Mouse (Mus musculus) midbrain, embryonic 11.5 days (tissue): ENCODE data around the gene Gm3411. TPM values are rescaled to one million over a fixed set of nuclear protein-coding genes. Genes with fewer than 3 reads are reported as not detected.
"Not testable (repeated sequence)": the region's sequence is repeated elsewhere in the genome, so short reads cannot be mapped to it uniquely, and the experiment has no call there.

ENCODE experiments used
- ATAC-seq: fragments of 200-750 bp; cut with Nextera tagmentation; 2 replicates; pipeline ENCODE4 v1.8.0; 2017; ENCODE audit warnings: moderate TSS enrichment, moderate library complexity; ENCODE audit not compliant: low FRiP score
- DNase-seq: peaks from one replicate; pipeline ENCODE4 v3.0.0; 2015; ENCODE audit warnings: low spot score; ENCODE audit errors: missing footprints
- H3K27ac ChIP-seq: fragments of 300-500 bp; sonication (generic); 2 replicates; pipeline ENCODE4 v1.5.1; 2014; ENCODE audit warnings: low read depth, low read length
- H3K27me3 ChIP-seq: fragments of 300-500 bp; sonication (generic); 2 replicates; pipeline ENCODE4 v1.6.1; 2014; ENCODE audit warnings: mild to moderate bottlenecking, low read length, moderate library complexity, mixed read lengths; ENCODE audit not compliant: control insufficient read depth, insufficient read depth
- H3K36me3 ChIP-seq: fragments of 300-500 bp; sonication (generic); 2 replicates; pipeline ENCODE4 v1.6.1; 2014; ENCODE audit warnings: mild to moderate bottlenecking, low read length, moderate library complexity, mixed read lengths; ENCODE audit not compliant: control insufficient read depth, insufficient read depth
- H3K4me1 ChIP-seq: fragments of 300-500 bp; sonication (generic); 2 replicates; pipeline ENCODE4 v1.6.1; 2014; ENCODE audit warnings: low read length; ENCODE audit not compliant: control insufficient read depth, insufficient read depth
- H3K4me2 ChIP-seq: fragments of 300-500 bp; sonication (generic); 2 replicates; pipeline ENCODE4 v1.6.1; 2014; ENCODE audit warnings: mild to moderate bottlenecking, moderate library complexity
- H3K4me3 ChIP-seq: fragments of 300-500 bp; sonication (generic); 2 replicates; pipeline ENCODE4 v1.5.1; 2014; ENCODE audit warnings: low read depth, low read length
- H3K9ac ChIP-seq: fragments of 300-500 bp; sonication (generic); 2 replicates; pipeline ENCODE4 v1.6.1; 2014; ENCODE audit warnings: low read length
- H3K9me3 ChIP-seq: fragments of 300-500 bp; sonication (generic); 2 replicates; pipeline ENCODE4 v1.6.1; 2016; ENCODE audit warnings: low read length; ENCODE audit not compliant: control insufficient read depth
- WGBS: fragments of 180-500 bp; shearing (Covaris S2); extraction: QIAGEN DNeasy Blood & Tissue Kit; methylation state at CpG from one replicate; pipeline ENCODE4 v1.1.7; 2014; 5-methylcytosine and 5-hydroxymethylcytosine counted together
- polyA plus RNA-seq: library from polyadenylated mRNA; unstranded; fragments of >200 nt; fragmentation: Nextera tagmentation; extraction: Ambion mirVana; gene quantifications from 2 replicates; pipeline ENCODE4 v1.2.1, GENCODE M21; 2014

Gene Gm3411
- 1.2 and 2.0 TPM in 2 replicates for polyA plus RNA-seq

GRCm38 (mm10) chr14:6286931-6287715, at the start of gene Gm3411:
Gene Gm3411 (minus strand): TSS chr14:6287250.
- not testable (repeated sequence) for H3K4me1 ChIP-seq, H3K27ac ChIP-seq, H3K9me3 ChIP-seq, H3K36me3 ChIP-seq, ATAC-seq, H3K27me3 ChIP-seq
- Histone ChIP-seq H3K4me3 (peak within 1 kb of the TSS; percentile 41), H3K4me2 (peak within 1 kb of the TSS; percentile 54), H3K9ac (peak within 1 kb of the TSS; percentile 58)
- peak; percentile 92 for DNase-seq
- WGBS, result under 1% methylated on average over 50 of the region's 57 CpGs

DNA sequence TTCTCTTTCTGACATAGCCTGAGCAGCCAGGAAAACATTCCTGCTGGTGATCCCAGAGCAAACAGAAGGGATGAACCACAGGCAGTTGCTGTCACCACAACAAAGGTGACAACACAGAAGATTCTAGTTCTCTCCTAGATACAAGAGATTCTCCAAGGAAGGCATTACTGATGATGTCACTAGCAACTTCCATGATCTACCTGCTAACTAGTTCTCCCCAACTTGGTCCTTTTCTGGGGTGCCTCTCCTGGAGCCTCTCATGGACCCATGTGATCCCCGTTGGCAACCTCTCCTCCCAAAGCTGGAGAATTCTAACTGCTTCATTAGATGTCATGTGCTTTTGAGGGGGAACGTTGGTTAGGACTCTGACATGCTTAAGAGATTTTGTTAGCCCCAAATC, 17.7 kb upstream of the Gm3411 start, which contains the start of gene Gm21103:
Gm21103 (minus strand) TSS at position 101 of the 400 bp plus-strand sequence.
- H3K27me3 ChIP-seq, H3K27ac ChIP-seq, ATAC-seq, H3K9ac ChIP-seq, H3K9me3 ChIP-seq, H3K4me1 ChIP-seq, H3K4me2 ChIP-seq, H3K36me3 ChIP-seq, H3K4me3 ChIP-seq, DNase-seq: not testable (repeated sequence)
- WGBS, result 81% methylated on average over 2 of the region's 2 CpGs

GRCm38 (mm10) chr14:6219192-6219591, 67.9 kb downstream of the Gm3411 start, which contains the start of gene Gm21560:
Gene Gm21560 (minus strand): TSS chr14:6219292.
- not testable (repeated sequence) for H3K4me1 ChIP-seq, DNase-seq, H3K9me3 ChIP-seq, H3K27me3 ChIP-seq, H3K27ac ChIP-seq, H3K9ac ChIP-seq, H3K4me3 ChIP-seq, H3K4me2 ChIP-seq, H3K36me3 ChIP-seq, ATAC-seq
- WGBS, result 65% methylated on average over 1 of the region's 2 CpGs

Other genes with a start within 250 kb of the Gm3411 start
- gene Gm6337, start 229.0 kb downstream of the Gm3411 start, polyA plus RNA-seq, result not detected in 2 replicates
- gene Gm8206, start 193.3 kb downstream of the Gm3411 start, polyA plus RNA-seq, result 0.72 and 1.8 TPM in 2 replicates
- 1.7 and 2.5 TPM in 2 replicates for gene Gm3468, start 178.6 kb downstream of the Gm3411 start, polyA plus RNA-seq
- not detected in 2 replicates for gene Gm3476, start 161.4 kb downstream of the Gm3411 start, polyA plus RNA-seq
- not detected in 2 replicates for gene Gm21560, start 68.0 kb downstream of the Gm3411 start, polyA plus RNA-seq
- gene Gm21103, start 17.6 kb upstream of the Gm3411 start, polyA plus RNA-seq, result not detected in 2 replicates
- not detected in 2 replicates for gene Gm3618, start 56.4 kb upstream of the Gm3411 start, polyA plus RNA-seq
- not detected in 2 replicates for gene Gm16440, start 103.1 kb upstream of the Gm3411 start, polyA plus RNA-seq
- 1.0 and 1.1 TPM in 2 replicates for gene Gm3591, start 125.2 kb upstream of the Gm3411 start, polyA plus RNA-seq
- gene Gm3594, start 157.4 kb upstream of the Gm3411 start, polyA plus RNA-seq, result not detected in 2 replicates